Mouse (Mus musculus) MN1 (cell line): ENCODE measurements around the gene Cldn34b4.

Source experiments
- DNase-seq: peaks from one replicate; pipeline ENCODE4 v3.0.0-alpha.2; 2016; ENCODE audit warnings: low spot score

Gene Cldn34b4

DNA sequence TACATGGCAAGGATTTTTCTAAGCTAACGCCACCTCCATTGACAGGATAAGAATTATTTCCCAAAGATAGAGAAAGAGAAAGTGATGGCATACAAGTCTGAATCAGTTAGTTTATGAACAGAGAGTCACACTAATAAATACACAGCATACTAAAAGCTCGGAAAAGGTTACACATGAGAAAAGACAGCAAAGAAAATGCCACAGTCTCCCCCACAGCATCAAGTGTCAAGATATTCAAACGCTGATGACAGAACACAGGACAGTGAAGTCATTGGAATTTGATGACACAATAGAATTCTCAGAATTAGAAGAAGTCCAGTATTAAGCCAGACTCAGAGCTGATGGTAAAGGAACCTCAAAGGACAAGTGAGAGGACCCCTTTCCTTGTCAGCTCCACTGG is at the start of gene Cldn34b4:
Gene Cldn34b4, plus strand, starts transcription at position 301 of the 400 bp plus-strand sequence.
- DNase-seq = no peak
